Mouse (Mus musculus) liver, embryonic 13.5 days (tissue): ENCODE data around the gene Cpsf4. TPM values are rescaled to one million over a fixed set of nuclear protein-coding genes. Genes with fewer than 3 reads are reported as not detected.
"Not testable (repeated sequence)": the region's sequence is repeated elsewhere in the genome, so short reads cannot be mapped to it uniquely, and the experiment has no call there.

Experiments used
- ATAC-seq: fragments of 200-750 bp; cut with Nextera tagmentation; 2 replicates; pipeline ENCODE4 v1.8.0; 2017; ENCODE audit warnings: low read depth, mild to moderate bottlenecking, moderate number of reproducible peaks, moderate library complexity
- DNase-seq: peaks from one replicate; pipeline ENCODE4 v3.0.0; 2022
- H3K27ac ChIP-seq: fragments of 300-500 bp; sonication (generic); 2 replicates; pipeline ENCODE4 v1.5.1; 2015; ENCODE audit warnings: moderate library complexity, mild to moderate bottlenecking, inconsistent platforms
- H3K27me3 ChIP-seq: fragments of 300-500 bp; sonication (generic); 2 replicates; pipeline ENCODE4 v1.6.1; 2015; ENCODE audit warnings: mild to moderate bottlenecking, inconsistent platforms
- H3K36me3 ChIP-seq: fragments of 300-500 bp; sonication (generic); 2 replicates; pipeline ENCODE4 v1.6.1; 2015; ENCODE audit warnings: mild to moderate bottlenecking, inconsistent platforms
- H3K4me1 ChIP-seq: fragments of 300-500 bp; sonication (generic); replicated peaks from 2 replicates; pipeline ENCODE4 v1.6.1; 2015; ENCODE audit warnings: inconsistent platforms
- H3K4me2 ChIP-seq: fragments of 300-500 bp; sonication (generic); 2 replicates; pipeline ENCODE4 v1.6.1; 2015; ENCODE audit warnings: inconsistent platforms, mild to moderate bottlenecking, moderate library complexity
- H3K4me3 ChIP-seq: fragments of 300-500 bp; sonication (generic); replicated peaks from 2 replicates; pipeline ENCODE4 v1.5.1; 2015; ENCODE audit warnings: mild to moderate bottlenecking, inconsistent platforms
- H3K9ac ChIP-seq: fragments of 300-500 bp; sonication (generic); 2 replicates; pipeline ENCODE4 v1.6.1; 2015; ENCODE audit warnings: mild to moderate bottlenecking, inconsistent platforms
- H3K9me3 ChIP-seq: fragments of 300-500 bp; sonication (generic); replicated peaks from 2 replicates; pipeline ENCODE4 v1.6.1; 2016; ENCODE audit warnings: inconsistent platforms
- WGBS: fragments of 180-500 bp; shearing (Covaris S2); methylation state at CpG from one replicate; pipeline ENCODE4 v1.1.7; 2015; ENCODE audit not compliant: insufficient replicate concordance; 5-methylcytosine and 5-hydroxymethylcytosine counted together
- polyA plus RNA-seq: library from polyadenylated mRNA; unstranded; fragments of >200 nt; fragmentation: Nextera tagmentation; extraction: Ambion mirVana; gene quantifications from 2 replicates; pipeline ENCODE4 v1.2.1, GENCODE M21; 2015

The Cpsf4 gene
- polyA plus RNA-seq, 1 experiment from 2014 or later: 32.4 TPM

GRCm38 (mm10) chr5:145222840-145223239 is 55.8 kb downstream of the Cpsf4 start:
- Histone ChIP-seq H3K27me3 (no peaks in the 10 kb centered on the region), H3K27ac (no peak overlapping the region), H3K4me3 (no peak overlapping the region), H3K9me3 (no peaks in the 10 kb centered on the region), H3K36me3 (peaks cover 39% of the 10 kb centered on the region), H3K4me2 (no peak overlapping the region), H3K4me1 (no peaks in the 10 kb centered on the region; the same call in 1 of the 2 replicates), H3K9ac (0 out of 2 replicates have a peak overlapping the region, but pooled peaks have one; percentile 13)
- ATAC-seq (peak; percentile 51), DNase-seq (no peak)
- 74% methylated on average over 5 of the region's 5 CpGs for WGBS

- DNase-seq (no peak), ATAC-seq (no peak)
- 0 out of 2 replicates have a peak overlapping the region, but pooled peaks have one; percentile 13 for H3K9ac ChIP-seq
- H3K4me1 ChIP-seq: no peaks in the 10 kb centered on the region; the same call in 1 of the 2 replicates
- H3K27me3 ChIP-seq: no peaks in the 10 kb centered on the region
- no peaks in the 10 kb centered on the region for H3K9me3 ChIP-seq
- H3K27ac ChIP-seq: no peak overlapping the region
- peaks cover 33% of the 10 kb centered on the region for H3K36me3 ChIP-seq
- H3K4me3 ChIP-seq: no peak overlapping the region
- WGBS: 73% methylated on average over 12 of the region's 12 CpGs
- H3K4me2 ChIP-seq: no peak overlapping the region
Observed at GRCm38 (mm10) chr5:145223395-145223794, 56.4 kb downstream of the Cpsf4 start.

- ATAC-seq (no peak), DNase-seq (no peak)
- no peak overlapping the region for H3K4me2 ChIP-seq
- H3K27me3 ChIP-seq: no peaks in the 10 kb centered on the region
- no peak overlapping the region for H3K4me3 ChIP-seq
- peaks cover 7% of the 10 kb centered on the region; the same call in 1 of the 2 replicates for H3K36me3 ChIP-seq
- no peaks in the 10 kb centered on the region for H3K9me3 ChIP-seq
- no peak overlapping the region for H3K27ac ChIP-seq
- 33% methylated on average over 2 of the region's 2 CpGs for WGBS
- no peak overlapping the region for H3K9ac ChIP-seq
- peaks cover 10% of the 10 kb centered on the region for H3K4me1 ChIP-seq
Observed at GRCm38 (mm10) chr5:145226453-145226852, 59.4 kb downstream of the Cpsf4 start.

- H3K4me2 ChIP-seq, H3K4me3 ChIP-seq, ATAC-seq, H3K27me3 ChIP-seq, H3K27ac ChIP-seq, DNase-seq, H3K9ac ChIP-seq, H3K9me3 ChIP-seq: not testable (repeated sequence)
- H3K36me3 ChIP-seq: peaks cover 12% of the 10 kb centered on the region
- H3K4me1 ChIP-seq: peaks cover 26% of the 10 kb centered on the region
- 76% methylated on average over 6 of the region's 6 CpGs for WGBS
Observed at GRCm38 (mm10) chr5:145229283-145229682, 62.3 kb downstream of the Cpsf4 start.

GRCm38 (mm10) chr5:145230641-145231040 is 63.6 kb downstream of the Cpsf4 start:
- ATAC-seq: no peak
- Histone ChIP-seq H3K9me3 (no peaks in the 10 kb centered on the region), H3K4me3 (peak overlapping the region; percentile 99), H3K36me3 (peaks cover 25% of the 10 kb centered on the region), H3K27me3 (no peaks in the 10 kb centered on the region), H3K27ac (peak overlapping the region; percentile 96), H3K4me2 (peak overlapping the region; percentile 76), H3K4me1 (peaks cover 30% of the 10 kb centered on the region), H3K9ac (peak overlapping the region; percentile 99)
- WGBS: 83% methylated on average over 4 of the region's 4 CpGs
- no peak for DNase-seq

GRCm38 (mm10) chr5:145231367-145231871 is 64.4 kb downstream of the Cpsf4 start, which contains the start of gene Zfp655:
Gene Zfp655, plus strand, starts transcription at chr5:145231715.
- Histone ChIP-seq H3K27me3 (no peaks in the 10 kb centered on the region), H3K4me2 (peak within 1 kb of the TSS; percentile 76), H3K9ac (peak within 1 kb of the TSS; percentile 99), H3K9me3 (no peaks in the 10 kb centered on the region), H3K36me3 (peaks cover 33% of the 10 kb centered on the region), H3K4me1 (peaks cover 30% of the 10 kb centered on the region), H3K27ac (peak within 1 kb of the TSS; percentile 96), H3K4me3 (peak within 1 kb of the TSS; percentile 99)
- under 1% methylated on average over 42 of the region's 42 CpGs for WGBS
- ATAC-seq (peak; percentile 98), DNase-seq (peak; percentile 96)

Other genes starting within 250 kb of the Cpsf4 start
- 2.0 and 2.1 TPM in 2 replicates for gene Smurf1, start 201.4 kb upstream of the Cpsf4 start, polyA plus RNA-seq
- gene Gm4871, start 134.5 kb upstream of the Cpsf4 start, polyA plus RNA-seq: not detected in 2 replicates
- gene 1700018F24Rik, start 124.2 kb upstream of the Cpsf4 start, polyA plus RNA-seq: not detected in 2 replicates
- 65.3 and 65.8 TPM in 2 replicates for gene Arpc1a, start 83.4 kb upstream of the Cpsf4 start, polyA plus RNA-seq
- gene Kpna7, start 83.2 kb upstream of the Cpsf4 start, polyA plus RNA-seq: 0.05 and 0.06 TPM in 2 replicates
- 158 and 163 TPM in 2 replicates for gene Arpc1b, start 53.0 kb upstream of the Cpsf4 start, polyA plus RNA-seq
- gene Pdap1, start 27.0 kb upstream of the Cpsf4 start, polyA plus RNA-seq: 69.5 and 90.7 TPM in 2 replicates
- 164 and 177 TPM in 2 replicates for gene Bud31, start 26.9 kb upstream of the Cpsf4 start, polyA plus RNA-seq
- 8.6 and 9.4 TPM in 2 replicates for gene Ptcd1, start 105 bp upstream of the Cpsf4 start, polyA plus RNA-seq
- 566 and 569 TPM in 2 replicates for gene Atp5j2, start 24.8 kb downstream of the Cpsf4 start, polyA plus RNA-seq
- gene Zkscan14, start 34.7 kb downstream of the Cpsf4 start, polyA plus RNA-seq: 5.9 and 6.0 TPM in 2 replicates
- gene Zkscan5, start 37.3 kb downstream of the Cpsf4 start, polyA plus RNA-seq: 3.7 and 4.3 TPM in 2 replicates
- 18.6 and 21.8 TPM in 2 replicates for gene Zfp655, start 64.5 kb downstream of the Cpsf4 start, polyA plus RNA-seq
- gene Zscan25, start 113.3 kb downstream of the Cpsf4 start, polyA plus RNA-seq: 0.10 and 0.18 TPM in 2 replicates
- gene Cyp3a57, start 178.1 kb downstream of the Cpsf4 start, polyA plus RNA-seq: 0.07 TPM in 1 of 2 replicates, not detected in the other